8 mouse cellular contexts compared by ENCODE assay signal in genomic region chr11:75282496-75283120, GRCm38 (mm10).
A peak's percentile ranks its signal among the peaks of the same experiment; 100 is the strongest.
DNase-seq lines count a peak whose midpoint lies in the region; ATAC-seq and TF ChIP-seq lines count a peak whose summit lies in the region.

No protein-coding gene starts in this region.

- ATAC-seq in heart, postnatal 0 days (ENCODE audit: insufficient read depth, low read depth) = no peak; the same call in 1 of the 2 replicates
- ATAC-seq in liver, embryonic 12.5 days = no peak
- no peak; the same call in 1 of the 2 replicates for ATAC-seq in neural tube, embryonic 13.5 days (ENCODE audit: low read depth)

- TF ChIP-seq EP300 in heart, postnatal 0 days (IDR thresholded peaks at IDR 0.05; ENCODE audit: low read depth) = no peak

- H3K27me3 ChIP-seq in heart, postnatal 0 days (ENCODE audit: control insufficient read depth, insufficient read depth, low read length) = no peaks in the 10 kb centered on the region
- peaks cover 58% of the 10 kb centered on the region for H3K27me3 ChIP-seq in liver, embryonic 12.5 days (replicated peaks)
- peaks cover 40% of the 10 kb centered on the region for H3K27me3 ChIP-seq in neural tube, embryonic 13.5 days

- peak overlapping the region; percentile 35 for H3K4me2 ChIP-seq in heart, postnatal 0 days (ENCODE audit: low read depth, low read length)
- H3K4me2 ChIP-seq in liver, embryonic 12.5 days = peak overlapping the region; percentile 57
- H3K4me2 ChIP-seq in neural tube, embryonic 13.5 days = peak overlapping the region; percentile 46

- no peaks in the 10 kb centered on the region for H3K36me3 ChIP-seq in ES-E14 (ENCODE audit: control insufficient read depth, insufficient read depth, low read length, poor library complexity, severe bottlenecking)
- no peaks in the 10 kb centered on the region for H3K36me3 ChIP-seq in heart, postnatal 0 days (replicated peaks; ENCODE audit: control insufficient read depth, insufficient read depth, low read length)
- H3K36me3 ChIP-seq in liver, embryonic 12.5 days = no peaks in the 10 kb centered on the region
- H3K36me3 ChIP-seq in neural tube, embryonic 13.5 days = no peaks in the 10 kb centered on the region

- H3K4me3 ChIP-seq in ES-E14 (ENCODE audit: insufficient read depth in 1 of 2, low read depth in 1 of 2, low read length in 2 of 2, poor library complexity in 1 of 2, severe bottlenecking in 1 of 2) = peak overlapping the region; percentile 17 to 39; a peak in 2 of 4 replicates
- no peak overlapping the region for H3K4me3 ChIP-seq in heart, postnatal 0 days (ENCODE audit: low read depth, low read length)
- H3K4me3 ChIP-seq in liver, embryonic 12.5 days = peak overlapping the region; percentile 23
- 0 out of 2 replicates have a peak overlapping the region, but pooled peaks have one; percentile 3 for H3K4me3 ChIP-seq in neural tube, embryonic 13.5 days

- in situ Hi-C loops in ES-E14 (cut with MboI; ENCODE audit: low sequenced_read_pairs in 2 of 2, unreplicated experiment in 2 of 2) = no loop called here

- no peak overlapping the region for H3K27ac ChIP-seq in ES-E14 (ENCODE audit: insufficient read depth, low read depth, low read length, poor library complexity, severe bottlenecking)
- peak overlapping the region; percentile 18; the same call in 1 of the 2 replicates for H3K27ac ChIP-seq in heart, postnatal 0 days (ENCODE audit: low read depth)
- no peak overlapping the region for H3K27ac ChIP-seq in liver, embryonic 12.5 days
- peak overlapping the region; percentile 29 for H3K27ac ChIP-seq in neural tube, embryonic 13.5 days (replicated peaks)

- DNase-seq in adrenal gland, adult 2 months = peak; percentile 62
- DNase-seq in adrenal gland, adult 18-20 months (ENCODE audit: low spot score in 2 of 2) = no peak
- DNase-seq in ES-E14 (ENCODE audit: low read depth, low spot score) = peak; percentile 63
- no peak for DNase-seq in heart, postnatal 0 days (ENCODE audit: low spot score)
- DNase-seq in urinary bladder, postnatal 10 days (ENCODE audit: low spot score) = no peak
- no peak for DNase-seq in frontal cortex, postnatal 36 days (ENCODE audit: low spot score in 2 of 2)

- no peak overlapping the region for H3K9ac ChIP-seq in ES-E14 (ENCODE audit: insufficient read depth, low read depth, low read length, poor library complexity, severe bottlenecking)
- H3K9ac ChIP-seq in heart, postnatal 0 days (replicated peaks; ENCODE audit: low read depth, low read length) = no peak overlapping the region
- H3K9ac ChIP-seq in liver, embryonic 12.5 days = 0 out of 2 replicates have a peak overlapping the region, but pooled peaks have one; percentile 8
- H3K9ac ChIP-seq in neural tube, embryonic 13.5 days = 0 out of 2 replicates have a peak overlapping the region, but pooled peaks have one; percentile 32

- H3K4me1 ChIP-seq in ES-E14 (ENCODE audit: control insufficient read depth in 2 of 2, insufficient read depth in 2 of 2, low read length in 2 of 2, poor library complexity in 1 of 2) = peaks cover 0 to 31% of the 10 kb centered on the region in 2 experiments; a peak in 3 of 4 replicates
- H3K4me1 ChIP-seq in heart, postnatal 0 days (ENCODE audit: control insufficient read depth, insufficient read depth) = peaks cover 28% of the 10 kb centered on the region
- peaks cover 35% of the 10 kb centered on the region for H3K4me1 ChIP-seq in liver, embryonic 12.5 days
- H3K4me1 ChIP-seq in neural tube, embryonic 13.5 days (replicated peaks) = peaks cover 53% of the 10 kb centered on the region

- 17% methylated on average over 13 of the region's 13 CpGs for WGBS in heart, postnatal 0 days
- WGBS in liver, embryonic 12.5 days (ENCODE audit: insufficient replicate concordance) = 15% methylated on average over 13 of the region's 13 CpGs
- WGBS in neural tube, embryonic 13.5 days = 12% methylated on average over 13 of the region's 13 CpGs

- H3K9me3 ChIP-seq in ES-E14 (ENCODE audit: control insufficient read depth, insufficient read depth, low read depth, low read length) = no peaks in the 10 kb centered on the region
- no peaks in the 10 kb centered on the region for H3K9me3 ChIP-seq in heart, postnatal 0 days (replicated peaks; ENCODE audit: control insufficient read depth, low read length)
- no peaks in the 10 kb centered on the region for H3K9me3 ChIP-seq in liver, embryonic 12.5 days (replicated peaks)
- H3K9me3 ChIP-seq in neural tube, embryonic 13.5 days = no peaks in the 10 kb centered on the region

- TF ChIP-seq CTCF in heart, postnatal 0 days (IDR thresholded peaks at IDR 0.05; ENCODE audit: low read depth) = no peak

TF ChIP-seq in ES-E14, 5 proteins besides CTCF, POLR2A, EP300 and RAD21:
- TF ChIP-seq MAFK (IDR thresholded peaks at IDR 0.05; ENCODE audit: insufficient read depth, low read depth, low read length) = no peak
- no peak for TF ChIP-seq ZNF384 (IDR thresholded peaks at IDR 0.05; ENCODE audit: low read depth, low read length)
- no peak for TF ChIP-seq CHD2 (IDR thresholded peaks at IDR 0.05; ENCODE audit: low read depth, low read length)
- TF ChIP-seq ZC3H11A (IDR thresholded peaks at IDR 0.05; ENCODE audit: borderline replicate concordance, low read depth, low read length) = no peak
- no peak for TF ChIP-seq HCFC1 (IDR thresholded peaks at IDR 0.05; ENCODE audit: borderline replicate concordance, insufficient read depth, low read length)

Comparison
In these comparisons a context has a peak if more than half of its experiments do, and no peak if none do; other contexts are left out.
1. DNase-seq: peak in adrenal gland, adult 2 months (single experiment) and ES-E14 (single experiment); none in adrenal gland, adult 18-20 months (0 of 2), heart, postnatal 0 days (single experiment), urinary bladder, postnatal 10 days (single experiment) and frontal cortex, postnatal 36 days (0 of 2).
2. H3K27ac ChIP-seq: peak in heart, postnatal 0 days (single experiment) and neural tube, embryonic 13.5 days (single experiment); none in ES-E14 (single experiment) and liver, embryonic 12.5 days (single experiment).
3. H3K9ac ChIP-seq: peak in liver, embryonic 12.5 days (single experiment) and neural tube, embryonic 13.5 days (single experiment); none in ES-E14 (single experiment) and heart, postnatal 0 days (single experiment).
4. Peak in every context shown above with its lines, with median percentiles within 50 percentile points of each other: H3K4me2 ChIP-seq.